Mouse (Mus musculus): ENCODE data around the gene Snrnp48.

The Snrnp48 gene

GRCm38 (mm10) chr13:38269055-38269692 is 64.4 kb downstream of the Snrnp48 start:
- no peak for DNase-seq (ENCODE audit: low read depth)

- DNase-seq (ENCODE audit: low read depth), result no peak
Observed at GRCm38 (mm10) chr13:38272624-38273023, 67.9 kb downstream of the Snrnp48 start.
